ENCODE assay signal across 11 mouse cellular contexts in the genomic region with DNA sequence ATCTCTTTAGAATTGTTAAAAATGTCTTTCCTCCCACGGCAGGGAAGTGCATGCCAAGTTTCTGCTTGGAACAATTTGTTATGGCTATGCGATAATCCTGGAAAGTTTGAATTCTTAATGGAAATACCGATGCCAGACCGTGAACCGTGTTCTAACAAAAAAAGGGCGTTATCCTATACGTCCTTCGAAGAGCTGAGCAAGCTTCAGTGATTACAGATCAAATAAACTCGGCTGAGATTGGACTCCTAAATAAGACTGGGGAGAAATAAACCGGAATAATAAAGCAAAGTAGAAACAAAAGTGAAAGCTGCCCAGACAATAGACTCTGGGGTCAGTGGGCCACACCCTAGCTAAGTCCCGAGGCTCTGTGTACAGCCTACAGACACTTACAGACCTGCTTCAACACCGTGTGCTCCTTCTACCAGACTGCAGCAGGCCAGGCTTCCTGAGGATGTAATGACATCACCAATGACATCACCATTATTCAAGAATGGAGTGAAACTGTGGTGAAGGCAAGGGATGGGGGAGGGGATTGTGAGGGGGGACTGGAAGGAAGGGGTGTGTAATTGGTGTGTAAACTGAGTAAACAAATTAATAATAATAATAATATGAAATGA. TPM values are rescaled to one million over a fixed set of nuclear protein-coding genes. Genes with fewer than 3 reads are reported as not detected.
DNase-seq lines count a peak whose midpoint lies in the region; ATAC-seq and TF ChIP-seq lines count a peak whose summit lies in the region.
"Had no signal": no experiment of that assay in that cellular context is flagged by ENCODE, and none has a peak within 500 bp of the region (broad histone marks: within the 10 kb centered on the region; RNA-seq: fewer than 3 reads in every experiment).

No protein-coding gene starts in this region.

- no peaks in the 10 kb centered on the region for H3K27me3 ChIP-seq in heart, adult 2 months (ENCODE audit: control insufficient read depth, insufficient read depth, low read length)
- no peaks in the 10 kb centered on the region for H3K27me3 ChIP-seq in lung, postnatal 0 days (replicated peaks; ENCODE audit: insufficient read depth, low read length)

- H3K27ac ChIP-seq in heart, adult 2 months = peak overlapping the region; percentile 81
- 0 out of 2 replicates have a peak overlapping the region, but pooled peaks have one; percentile 51 for H3K27ac ChIP-seq in lung, postnatal 0 days (ENCODE audit: low read length)
- H3K27ac ChIP-seq: midbrain, embryonic 12.5 days had no signal

- H3K4me1 ChIP-seq in heart, adult 2 months (ENCODE audit: control insufficient read depth, insufficient read depth, low read length) = peaks cover 4% of the 10 kb centered on the region
- 0 out of 2 replicates have a peak, but pooled peaks cover 5% of the 10 kb centered on the region for H3K4me1 ChIP-seq in lung, postnatal 0 days (ENCODE audit: insufficient read depth, low read depth, low read length)

- peak overlapping the region; percentile 6; the same call in 1 of the 2 replicates for H3K4me2 ChIP-seq in lung, postnatal 0 days (replicated peaks; ENCODE audit: low read depth, low read length)
- H3K4me2 ChIP-seq: midbrain, embryonic 12.5 days had no signal

- TF ChIP-seq POLR2A in heart, adult 2 months (IDR thresholded peaks at IDR 0.05; ENCODE audit: insufficient read depth, low read depth, low read length) = peak; percentile 57

- peak; percentile 95 for ATAC-seq in lung, postnatal 0 days
- no peak for ATAC-seq in erythroblast, adult 5-6 weeks (replicated peaks; ENCODE audit: low FRiP score, poor library complexity, severe bottlenecking)

- no peaks in the 10 kb centered on the region for H3K79me2 ChIP-seq in heart, adult 2 months (replicated peaks; ENCODE audit: control insufficient read depth, insufficient read depth, low read length)

- 37% methylated on average over 12 of the region's 12 CpGs for WGBS in heart, adult 2 months
- 32% methylated on average over 12 of the region's 12 CpGs for WGBS in lung, postnatal 0 days

- no peak for TF ChIP-seq CTCF in heart, adult 2 months (IDR thresholded peaks at IDR 0.05)
- no peak for TF ChIP-seq CTCF in lung, postnatal 0 days (IDR thresholded peaks at IDR 0.05)

- peak overlapping the region; percentile 36 for H3K4me3 ChIP-seq in heart, adult 2 months
- H3K4me3 ChIP-seq in lung, postnatal 0 days (ENCODE audit: low read depth, low read length) = no peak overlapping the region
- H3K4me3 ChIP-seq: midbrain, embryonic 12.5 days had no signal

- no peaks in the 10 kb centered on the region for H3K9me3 ChIP-seq in lung, postnatal 0 days (ENCODE audit: low read length)
- H3K9me3 ChIP-seq: G1E; midbrain, embryonic 12.5 days had no signal

- DNase-seq in heart, adult 2 months = peak in 1 of 2 experiments; percentile 46
- DNase-seq in heart, postnatal 25 days (ENCODE audit: low spot score) = no peak
- peak; percentile 15 to 25 for DNase-seq in B cell, adult 2 months
- DNase-seq in heart, adult 9 months (ENCODE audit: low spot score in 2 of 2) = peak; percentile 47 to 74
- peak; percentile 70 for DNase-seq in lung, postnatal 0 days (ENCODE audit: low spot score)
- DNase-seq in gastrocnemius, adult 18-20 months (ENCODE audit: low spot score) = no peak
- no peak for DNase-seq in thymus, postnatal 4 days
- DNase-seq: gastrocnemius, postnatal 10 days had no signal

- no peaks in the 10 kb centered on the region for H3K36me3 ChIP-seq in heart, adult 2 months (ENCODE audit: control insufficient read depth, insufficient read depth, low read length)
- H3K36me3 ChIP-seq in lung, postnatal 0 days (ENCODE audit: insufficient read depth, low read length) = no peaks in the 10 kb centered on the region
- H3K36me3 ChIP-seq: G1E; midbrain, embryonic 12.5 days had no signal

- no peak overlapping the region for H3K9ac ChIP-seq in heart, adult 2 months (ENCODE audit: low read depth, low read length)
- no peak overlapping the region for H3K9ac ChIP-seq in lung, postnatal 0 days (replicated peaks; ENCODE audit: low read depth)
- H3K9ac ChIP-seq: midbrain, embryonic 12.5 days had no signal

- intact Hi-C loops in heart, adult 2 months (cut with DNase I) = loop anchor here (5.0 kb wide), 1 partner anchor 289 kb away; no protein-coding TSS in a partner anchor
- intact Hi-C loops in heart, postnatal 25 days (cut with DNase I) = loop anchor here (5.0 kb wide), 1 partner anchor 289 kb away; no protein-coding TSS in a partner anchor

- peak; percentile 89 for TF ChIP-seq EP300 in heart, adult 2 months (IDR thresholded peaks at IDR 0.05; ENCODE audit: insufficient read depth, low read depth, low read length)
- TF ChIP-seq EP300 in lung, postnatal 0 days (IDR thresholded peaks at IDR 0.05) = peak; percentile 58

RNA-seq across cellular contexts. Expression of gene Atxn1, which starts 6.2 kb away (rescaled TPM):
- total RNA-seq in heart, adult 2 months (2021) = 10 to 100 TPM; 27.3 to 30.1 TPM
- 7.5 and 11.7 TPM in 2 replicates for polyA plus RNA-seq in heart, adult 2 months (2012; rRNA removed)
- 10 to 100 TPM; 35.1 to 36.0 TPM for total RNA-seq in heart, postnatal 25 days (2021)
- polyA plus RNA-seq in lung, postnatal 0 days (2015; fragmentation: Nextera tagmentation; extraction: Ambion mirVana) = 11.9 and 14.7 TPM in 2 replicates
- under 0.01 and 2.9 TPM in 2 replicates for total RNA-seq in erythroblast, adult 5-6 weeks (2015; ENCODE audit: low replicate concordance)
- 2.2 and 2.4 TPM in 2 replicates for total RNA-seq in erythroblast, adult 5-6 weeks (2017; ENCODE audit: low replicate concordance)
- total RNA-seq in gastrocnemius, adult 18-20 months (2021) = 10 to 100 TPM; 38.7 to 51.0 TPM

Comparison
In these comparisons a context has a peak if more than half of its experiments do, and no peak if none do; other contexts are left out.
1. DNase-seq: peak in B cell, adult 2 months (2 of 2), heart, adult 9 months (2 of 2) and lung, postnatal 0 days (single experiment); none in heart, postnatal 25 days (single experiment), gastrocnemius, adult 18-20 months (single experiment) and thymus, postnatal 4 days (single experiment).
2. RNA of gene Atxn1, which starts 6.2 kb away (total RNA-seq): 38.7 to 51.0 TPM in gastrocnemius, adult 18-20 months, 35.1 to 36.0 TPM in heart, postnatal 25 days and 27.3 to 30.1 TPM in heart, adult 2 months; under 0.01 to 2.9 TPM in erythroblast, adult 5-6 weeks; every median in the first group is over 4 times any median in the second.